Mouse (Mus musculus) hindbrain, embryonic 12.5 days (tissue): ENCODE results near the gene Oaf. TPM values are rescaled to one million over a fixed set of nuclear protein-coding genes. Genes with fewer than 3 reads are reported as not detected.

Experiments
- polyA plus RNA-seq: library from polyadenylated mRNA; unstranded; fragments of >200 nt; fragmentation: Nextera tagmentation; extraction: Ambion mirVana; gene quantifications from 2 replicates; pipeline ENCODE4 v1.2.1, GENCODE M21; 2016

Gene Oaf
- polyA plus RNA-seq, 1 experiment from 2014 or later: 44.6 TPM

Other genes starting within 250 kb of the Oaf start
- gene Arhgef12, start 132.7 kb downstream of the Oaf start, polyA plus RNA-seq: 16.1 and 18.5 TPM in 2 replicates
- 10.7 and 13.7 TPM in 2 replicates for gene Tmem136, start 123.3 kb downstream of the Oaf start, polyA plus RNA-seq
- gene Pou2f3, start 29.5 kb downstream of the Oaf start, polyA plus RNA-seq: not detected in 2 replicates
- gene Trim29, start 70.9 kb upstream of the Oaf start, polyA plus RNA-seq: 2.1 and 2.2 TPM in 2 replicates